Mouse (Mus musculus) T-helper 17 cell (primary cell): ENCODE results near the gene Gprasp2.
"Not testable (repeated sequence)": the region's sequence is repeated elsewhere in the genome, so short reads cannot be mapped to it uniquely, and the experiment has no call there.

Experiments used
- in situ Hi-C, 2 experiments: fragments of 300-600 bp; cut with MboI, MseI; formaldehyde crosslinking; loops; 1 replicate in 1 of 2; 2 replicates in 1 of 2; pipeline ENCODE4 v1.15.1; 2025; ENCODE audit warnings: high pct_unique_total_duplicates in 2 of 2

Gene Gprasp2

DNA sequence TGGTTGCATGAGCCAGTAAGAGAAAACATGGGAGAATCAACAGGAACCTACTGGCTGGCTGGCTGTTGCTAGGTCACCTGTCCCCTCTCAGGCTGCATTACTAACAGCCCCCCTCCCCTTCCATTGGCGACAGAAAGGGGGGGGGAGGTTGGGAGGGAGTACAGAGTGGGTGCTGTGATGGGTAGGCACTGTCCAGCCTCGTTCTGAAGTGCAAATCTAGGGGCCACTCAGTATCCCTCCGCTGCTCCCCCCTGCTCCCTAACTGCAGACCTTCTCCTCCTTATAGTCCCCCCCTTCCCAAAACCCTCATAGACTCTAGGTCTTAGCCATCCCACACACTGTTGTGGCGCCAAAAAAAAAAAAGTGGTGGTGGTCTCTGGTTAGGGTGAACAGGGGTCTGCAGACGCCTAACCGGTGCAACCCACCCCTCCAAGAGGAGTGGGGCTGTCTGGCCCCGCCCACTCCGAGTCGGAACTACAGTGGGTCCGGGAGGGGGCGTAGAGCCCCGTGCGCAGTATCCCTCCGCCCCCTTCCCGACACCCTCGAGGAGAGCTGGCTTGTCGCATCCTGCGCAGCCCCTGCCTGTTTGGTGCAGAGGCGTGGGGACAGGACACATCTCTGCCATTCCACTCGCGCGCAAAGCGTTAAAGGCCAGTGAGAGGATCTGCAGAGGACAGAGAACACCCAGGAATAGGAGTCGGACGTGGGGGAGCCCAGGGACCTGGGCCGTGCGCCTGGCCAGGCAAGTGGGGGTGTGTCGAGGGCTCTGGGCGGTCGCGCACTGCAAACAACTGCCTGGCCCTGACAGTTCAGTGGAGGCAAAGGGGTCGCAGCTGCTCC is at the start of gene Gprasp2:
Gene Gprasp2 (plus strand): TSS at position 514 of the 840 bp plus-strand sequence.
- in situ Hi-C loops = not testable (repeated sequence)

DNA sequence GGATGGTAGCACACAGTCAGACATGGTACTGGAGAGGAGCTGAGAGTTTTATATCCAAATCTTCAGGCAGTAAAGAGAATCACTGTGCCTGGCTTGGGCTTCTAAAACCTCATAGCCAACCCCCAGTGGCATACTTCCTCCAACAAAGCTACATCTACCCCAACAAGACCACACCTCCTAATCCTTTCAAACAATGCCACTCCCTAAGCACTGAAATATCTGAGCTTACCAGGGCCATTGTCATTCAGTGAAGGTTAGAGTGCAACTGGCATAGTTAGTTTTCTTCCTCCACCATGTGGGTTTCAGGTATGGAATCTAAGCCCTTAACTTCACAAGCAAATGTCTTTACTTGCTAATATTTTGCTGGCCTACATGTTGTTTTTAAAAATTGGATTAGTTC is 47.3 kb upstream of the Gprasp2 start:
- in situ Hi-C loops = no loop called here

DNA sequence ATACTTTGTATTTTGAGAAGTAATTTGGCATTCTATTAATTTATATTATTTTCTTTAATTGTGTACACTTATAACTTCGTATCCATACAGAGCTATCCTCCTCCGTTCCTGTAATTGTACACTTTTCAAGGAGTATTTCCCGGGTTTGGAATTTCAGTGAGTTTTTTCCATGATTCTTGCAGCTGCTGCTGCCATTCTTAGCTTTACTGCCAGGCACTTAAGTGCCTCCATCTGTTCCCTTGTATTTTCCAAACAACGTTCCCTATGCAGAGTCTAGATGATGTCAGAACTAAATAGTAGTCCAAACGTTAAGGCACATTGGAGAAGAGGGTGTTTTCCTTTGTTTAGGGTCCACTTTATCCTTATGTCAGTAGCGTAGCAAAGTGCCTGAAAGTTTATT is 46.5 kb upstream of the Gprasp2 start:
- in situ Hi-C loops = no loop called here

DNA sequence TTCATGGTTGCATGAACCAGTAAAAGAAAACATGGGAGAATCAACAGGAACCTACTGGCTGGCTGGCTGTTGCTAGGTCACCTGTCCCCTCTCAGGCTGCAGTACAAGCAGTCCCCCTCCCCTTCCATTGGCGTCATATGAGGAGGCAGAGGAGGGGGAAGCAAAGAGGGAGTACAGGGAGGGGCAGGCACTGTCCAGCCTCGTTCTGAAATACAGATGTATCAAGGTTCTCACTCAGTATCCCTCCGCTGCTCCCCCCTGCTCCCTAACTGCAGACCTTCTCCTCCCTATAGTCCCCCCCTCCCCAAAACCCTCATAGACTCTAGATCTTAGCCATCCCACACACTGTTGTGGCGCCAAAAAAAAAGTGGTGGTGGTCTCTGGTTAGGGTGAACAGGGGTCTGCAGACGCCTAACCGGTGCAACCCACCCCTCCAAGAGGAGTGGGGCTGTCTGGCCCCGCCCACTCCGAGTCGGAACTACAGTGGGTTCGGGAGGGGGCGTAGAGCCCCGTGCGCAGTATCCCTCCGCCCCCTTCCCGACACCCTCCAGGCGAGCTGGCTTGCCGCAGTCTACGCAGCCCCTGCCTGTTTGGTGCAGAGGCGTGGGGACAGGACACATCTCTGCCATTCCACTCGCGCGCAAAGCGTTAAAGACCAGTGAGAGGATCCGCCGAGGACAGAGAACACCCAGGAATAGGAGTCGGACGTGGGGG is 43.1 kb upstream of the Gprasp2 start:
- in situ Hi-C loops = loop anchor here (5.0 kb wide), 1 partner anchor 47 kb away; no protein-coding TSS in a partner anchor

DNA sequence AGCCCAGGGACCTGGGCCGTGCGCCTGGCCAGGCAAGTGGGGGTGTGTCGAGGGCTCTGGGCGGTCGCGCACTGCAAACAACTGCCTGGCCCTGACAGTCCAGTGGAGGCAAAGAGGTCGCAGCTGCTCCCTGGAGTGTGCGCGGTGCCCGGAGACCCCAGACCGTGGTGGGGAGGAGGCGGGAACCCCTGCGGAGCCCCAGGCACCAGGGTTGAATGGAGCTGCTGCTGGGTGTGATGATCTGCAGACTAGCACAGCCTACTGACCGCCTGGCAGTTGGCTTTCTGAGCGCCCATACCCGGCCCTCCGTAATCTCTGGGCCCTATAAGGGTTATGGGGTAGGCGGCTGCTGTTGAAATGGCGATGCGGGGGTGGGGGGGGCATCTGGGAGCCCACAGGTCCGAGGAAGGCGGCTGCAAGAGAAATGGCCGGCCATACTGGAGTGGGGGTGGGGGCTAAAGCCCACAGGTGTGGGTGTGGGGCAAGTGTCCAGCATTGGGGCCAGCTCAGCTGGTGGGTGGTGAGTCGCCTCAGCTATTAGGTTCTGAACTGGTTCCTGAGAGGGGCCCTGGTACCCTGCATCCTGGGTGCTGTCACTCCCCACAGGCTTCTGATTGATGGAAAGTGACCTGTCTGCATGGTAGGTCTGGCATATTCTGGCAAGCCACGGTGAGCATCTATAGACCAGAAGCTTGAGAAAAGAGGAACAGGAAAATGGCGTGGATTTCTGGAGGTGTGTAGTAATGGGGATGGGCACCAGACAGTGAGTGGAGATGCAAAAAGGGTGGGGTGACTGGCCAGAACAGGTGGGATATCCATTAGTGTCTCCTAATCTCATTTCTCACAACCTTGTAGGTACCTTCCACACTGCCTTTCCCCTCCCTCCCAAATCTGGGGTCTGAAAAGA is 42.3 kb upstream of the Gprasp2 start:
- in situ Hi-C loops = loop anchor here (5.0 kb wide), 1 partner anchor 46 kb away; no protein-coding TSS in a partner anchor

DNA sequence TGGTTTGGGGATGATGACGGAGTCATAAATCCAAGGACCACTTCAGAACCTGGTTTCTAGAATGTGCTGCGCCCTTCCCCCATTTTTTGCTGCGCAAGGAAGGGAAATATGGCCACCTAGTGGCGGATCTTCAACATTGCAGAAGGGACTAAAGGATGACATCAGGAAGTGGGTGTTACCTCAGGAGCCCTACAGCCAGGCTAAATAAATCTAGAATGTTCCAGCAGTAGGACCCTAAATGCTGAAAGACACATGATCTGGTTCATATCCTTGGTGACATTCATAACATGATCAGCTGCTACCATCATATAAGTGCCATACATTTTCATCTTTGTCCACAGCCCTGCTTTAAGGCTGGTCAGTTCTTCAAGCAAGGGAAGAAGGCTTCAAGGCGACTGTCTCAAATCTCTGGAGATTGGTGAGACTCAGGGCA is 41.6 kb upstream of the Gprasp2 start, which contains the start of gene Bhlhb9:
Gene Bhlhb9 (plus strand): TSS at position 383 of the 433 bp plus-strand sequence.
- in situ Hi-C loops = loop anchor here (5.0 kb wide), 1 partner anchor 45 kb away; no protein-coding TSS in a partner anchor

DNA sequence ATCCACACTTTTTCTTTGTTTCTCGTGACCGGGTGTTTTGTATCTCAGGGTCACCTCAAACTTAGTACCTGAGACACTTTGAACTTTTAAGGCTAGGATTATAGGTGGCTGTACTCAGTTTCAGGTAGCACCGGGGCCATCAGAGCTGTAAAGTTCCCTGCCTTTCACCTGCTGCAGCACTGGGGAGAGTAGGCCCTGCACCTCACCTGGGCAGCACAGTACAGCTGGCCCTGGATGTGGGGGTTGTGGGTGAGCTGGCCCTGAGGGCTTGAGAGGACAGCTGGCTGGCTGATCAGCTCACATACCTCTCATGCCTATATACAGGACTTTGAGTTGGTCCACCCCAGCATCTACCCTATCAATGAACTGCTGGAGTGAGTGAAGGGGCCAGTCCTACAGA is 34.7 kb upstream of the Gprasp2 start:
- in situ Hi-C loops = loop anchor here in 1 of 2 experiments (5.0 to 25.0 kb wide), 2 partner anchors 168 to 667 kb away; no protein-coding TSS in a partner anchor

DNA sequence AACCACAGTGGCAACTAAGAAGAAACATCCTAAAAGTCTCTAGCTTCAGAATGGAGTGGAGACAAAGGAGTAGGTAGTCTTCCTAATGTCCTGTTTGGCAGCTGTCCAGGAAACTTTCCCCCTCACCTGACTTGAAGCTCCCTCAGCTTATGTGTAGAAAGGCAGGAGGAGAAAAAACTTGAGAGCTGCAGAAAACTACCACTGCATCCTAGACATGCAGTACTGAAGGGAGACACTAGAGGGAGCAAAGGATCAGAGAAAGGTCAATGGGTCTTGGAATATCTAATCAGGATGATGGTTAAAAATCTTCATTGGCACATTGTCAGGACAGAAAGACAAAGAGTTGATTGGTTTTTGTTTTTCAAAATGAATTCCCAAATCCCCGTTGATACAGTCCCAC is 33.1 kb upstream of the Gprasp2 start:
- in situ Hi-C loops = loop anchor here in 1 of 2 experiments (25.0 kb wide), 1 partner anchor 668 kb away; no protein-coding TSS in a partner anchor

DNA sequence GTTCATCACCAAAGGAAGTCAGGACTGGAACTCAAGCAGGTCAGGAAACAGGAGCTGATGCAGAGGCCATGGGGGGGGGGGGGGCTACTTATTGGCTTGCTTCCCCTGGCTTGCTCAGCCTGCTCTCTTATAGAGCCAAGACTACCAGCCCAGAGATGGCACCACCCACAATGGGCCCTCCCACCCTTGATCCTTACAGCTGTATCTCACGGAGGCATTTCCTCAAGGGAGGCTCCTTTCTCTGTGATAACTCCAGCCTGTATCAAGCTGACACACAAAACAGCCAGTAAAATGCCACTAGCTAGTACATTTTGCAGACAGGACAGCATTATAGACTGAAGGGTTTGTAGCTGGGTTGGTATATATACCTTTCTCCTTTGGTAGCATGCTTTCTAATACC is 2.9 kb upstream of the Gprasp2 start:
- in situ Hi-C loops = not testable (repeated sequence)

DNA sequence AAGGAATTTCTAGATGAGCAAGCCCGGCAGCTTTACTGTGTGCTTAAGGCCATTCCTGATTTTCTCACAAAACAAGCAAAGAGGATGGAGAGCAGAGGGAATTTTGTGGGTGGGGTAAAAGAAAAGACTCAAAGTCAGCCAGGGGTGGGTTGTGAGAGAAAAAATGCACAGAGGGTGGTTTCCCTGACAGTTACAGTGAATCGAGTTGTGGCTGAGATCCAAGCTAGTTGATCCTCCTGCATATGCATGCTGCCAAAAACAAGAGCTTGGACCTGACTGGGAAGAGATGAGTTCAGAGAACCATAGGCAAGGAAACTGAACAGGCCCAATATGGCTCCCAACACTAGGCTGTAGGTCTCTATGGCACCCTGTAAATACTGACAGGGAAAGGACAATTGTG is 938 bp upstream of the Gprasp2 start:
- in situ Hi-C loops = no loop called here

DNA sequence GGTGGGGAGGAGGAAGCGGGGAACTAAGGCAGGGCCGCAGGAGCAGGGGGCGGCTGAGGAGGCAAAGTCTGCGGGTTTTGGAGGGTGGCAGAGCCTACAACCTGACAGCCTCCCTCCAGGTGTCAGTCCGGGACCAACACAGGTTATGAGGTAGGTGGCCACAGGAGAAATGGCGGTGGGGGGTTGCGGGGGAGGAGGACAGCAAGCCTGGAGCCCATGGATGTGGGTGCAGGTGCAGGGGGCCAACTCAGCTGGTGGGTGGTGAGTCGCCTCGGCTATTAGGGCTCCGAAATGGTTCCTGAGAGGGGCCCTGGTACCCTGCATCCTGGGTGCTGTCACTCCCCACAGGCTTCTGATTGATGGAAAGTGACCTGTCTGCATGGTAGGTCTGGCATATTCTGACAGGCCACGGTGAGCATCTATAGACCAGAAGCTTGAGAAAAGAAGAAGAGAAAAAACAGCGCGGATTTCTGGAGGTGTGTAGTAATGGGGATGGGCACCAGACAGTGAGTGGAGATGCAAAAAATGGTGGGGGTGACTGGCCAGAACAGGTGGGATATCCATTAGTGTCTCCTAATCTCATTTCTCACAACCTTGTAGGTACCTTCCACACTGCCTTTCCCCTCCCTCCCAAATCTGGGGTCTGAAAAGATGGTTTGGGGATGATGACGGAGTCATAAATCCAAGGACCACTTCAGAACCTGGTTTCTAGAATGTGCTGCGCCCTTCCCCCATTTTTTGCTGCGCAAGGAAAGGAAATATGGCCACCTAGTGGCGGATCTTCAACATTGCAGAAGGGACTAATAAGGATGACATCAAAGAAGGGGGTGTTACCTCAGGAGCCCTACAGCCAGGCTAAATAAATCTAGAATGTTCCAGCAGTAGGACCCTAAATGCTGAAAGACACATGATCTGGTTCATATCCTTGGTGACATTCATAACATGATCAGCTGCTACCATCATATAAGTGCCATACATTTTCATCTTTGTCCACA is 860 bp downstream of the Gprasp2 start:
- in situ Hi-C loops = loop anchor here (5.0 kb wide), 1 partner anchor 42 kb away; the partner anchor contains the start of gene Bhlhb9 (in 2 of the 2)

DNA sequence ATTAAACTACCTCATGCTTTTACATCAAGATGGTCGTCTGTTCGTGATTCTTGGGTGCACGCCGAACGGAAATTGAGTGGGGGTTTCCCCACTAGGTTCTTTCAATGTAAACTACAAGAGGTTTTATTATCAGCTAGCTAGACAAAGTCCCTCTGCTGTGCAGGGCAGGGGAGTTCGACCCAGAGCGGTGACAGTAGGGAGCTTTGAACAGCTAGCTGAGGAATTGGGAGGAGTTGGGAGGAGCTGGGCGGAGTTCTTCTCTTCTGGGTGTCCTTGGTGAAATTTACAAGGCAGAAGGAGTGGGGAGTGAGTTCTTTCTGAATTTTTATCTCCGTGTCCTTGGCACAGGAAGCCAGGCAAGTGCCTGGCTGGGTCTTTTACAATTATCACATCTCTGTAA is 28.0 kb downstream of the Gprasp2 start:
- in situ Hi-C loops = loop anchor here in 1 of 2 experiments (10.0 kb wide), 1 partner anchor 1632 kb away; no protein-coding TSS in a partner anchor

DNA sequence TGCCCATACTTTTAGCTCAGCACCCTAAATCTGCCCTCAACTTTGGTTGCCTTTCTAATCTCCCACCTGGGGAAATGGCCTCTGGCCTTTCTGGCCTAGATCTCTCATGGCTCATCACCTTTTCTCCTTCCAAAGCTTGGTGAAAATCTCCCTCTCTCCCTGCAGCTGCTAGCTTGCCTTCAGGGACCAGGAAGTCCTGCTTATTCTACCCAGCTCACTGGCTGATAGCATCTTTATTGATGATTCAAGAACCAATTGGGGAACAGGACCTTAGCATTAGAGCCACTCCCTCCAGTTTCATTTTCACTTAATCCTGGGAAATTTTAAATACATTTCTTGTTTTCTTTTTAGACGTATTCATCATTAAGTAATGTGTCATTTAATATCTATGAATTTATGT is 37.8 kb downstream of the Gprasp2 start:
- in situ Hi-C loops = no loop called here

DNA sequence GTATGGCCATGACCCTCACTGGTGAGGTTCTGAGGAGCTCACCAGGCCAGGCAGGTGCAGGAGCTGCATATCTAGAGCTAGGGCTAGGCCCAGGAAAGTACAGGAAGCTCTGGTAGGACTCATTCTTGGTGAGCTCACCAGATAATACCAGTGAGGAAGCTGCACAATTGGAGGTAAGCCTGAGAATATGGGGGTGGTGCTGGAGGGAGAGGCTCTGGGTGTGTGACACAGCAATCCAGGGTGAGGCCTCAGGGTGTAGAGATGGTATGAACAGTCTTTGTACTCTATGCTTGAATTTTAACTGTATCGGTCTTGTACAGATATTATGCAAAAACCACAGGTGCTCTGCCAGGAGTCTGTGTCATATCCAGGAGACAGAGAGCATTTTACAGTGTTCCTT is 40.8 kb downstream of the Gprasp2 start:
- in situ Hi-C loops = no loop called here

DNA sequence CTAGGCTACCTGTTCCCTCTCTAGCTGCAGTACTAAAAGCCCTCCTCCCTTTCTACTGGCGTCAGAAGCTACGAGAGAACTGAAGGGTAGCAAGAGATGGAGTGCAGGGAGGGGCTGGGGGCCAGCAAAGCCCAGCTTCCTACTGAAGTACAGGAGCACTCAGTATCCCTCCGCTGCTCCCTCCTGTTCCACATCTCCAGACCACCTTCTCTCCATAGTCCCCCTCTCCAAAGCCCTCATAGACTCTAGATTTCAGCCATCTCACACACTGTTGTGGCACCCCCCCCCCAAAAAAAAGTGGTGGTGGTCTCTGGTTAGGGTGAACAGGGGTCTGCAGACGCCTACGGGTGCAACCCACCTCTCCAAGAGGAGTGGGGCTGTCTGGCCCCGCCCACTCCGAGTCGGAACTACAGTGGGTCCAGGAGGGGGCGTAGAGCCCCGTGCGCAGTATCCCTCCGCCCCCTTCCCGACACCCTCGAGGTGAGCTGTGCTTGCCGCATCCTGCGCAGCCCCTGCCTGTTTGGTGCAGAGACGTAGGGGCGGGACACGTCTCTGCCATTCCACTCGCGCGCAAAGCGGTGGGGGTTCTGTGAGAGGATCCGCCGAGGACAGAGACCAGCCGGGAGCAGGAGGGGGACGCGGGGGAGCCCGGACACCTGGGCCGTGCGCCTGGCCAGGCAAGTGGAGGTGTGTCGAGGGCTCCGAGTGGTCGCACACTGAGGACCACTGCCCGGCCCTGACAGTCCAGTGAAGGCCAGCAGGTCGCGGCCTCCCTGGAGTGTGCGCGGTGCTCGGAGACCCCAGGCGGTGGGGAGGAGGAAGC is 46.8 kb downstream of the Gprasp2 start:
- in situ Hi-C loops = no loop called here

DNA sequence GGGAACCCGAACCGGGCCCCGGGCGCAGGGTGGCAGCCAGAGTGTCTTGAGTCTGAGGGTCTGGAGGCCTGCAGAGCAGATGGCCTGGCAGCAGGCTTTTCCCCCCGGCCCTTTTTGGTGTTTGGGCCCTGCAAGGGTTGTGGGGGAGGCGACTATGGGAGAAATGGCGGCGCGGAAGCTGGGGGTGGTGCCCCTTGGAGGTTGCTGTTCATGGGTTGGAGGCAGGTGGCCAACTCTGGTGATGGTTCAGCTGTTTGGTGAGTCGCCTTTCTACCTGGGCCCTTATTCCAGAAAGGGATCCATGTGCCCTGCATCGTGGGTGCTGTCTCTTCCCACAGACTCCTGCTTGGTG is 47.4 kb downstream of the Gprasp2 start:
- in situ Hi-C loops = no loop called here
